Mouse (Mus musculus) cerebellum, adult 8-10 months (tissue): ENCODE data around the gene Ctrc.

Source experiments
- DNase-seq: peaks from one replicate; pipeline ENCODE4 v3.0.0; 2022

Ctrc gene

DNA sequence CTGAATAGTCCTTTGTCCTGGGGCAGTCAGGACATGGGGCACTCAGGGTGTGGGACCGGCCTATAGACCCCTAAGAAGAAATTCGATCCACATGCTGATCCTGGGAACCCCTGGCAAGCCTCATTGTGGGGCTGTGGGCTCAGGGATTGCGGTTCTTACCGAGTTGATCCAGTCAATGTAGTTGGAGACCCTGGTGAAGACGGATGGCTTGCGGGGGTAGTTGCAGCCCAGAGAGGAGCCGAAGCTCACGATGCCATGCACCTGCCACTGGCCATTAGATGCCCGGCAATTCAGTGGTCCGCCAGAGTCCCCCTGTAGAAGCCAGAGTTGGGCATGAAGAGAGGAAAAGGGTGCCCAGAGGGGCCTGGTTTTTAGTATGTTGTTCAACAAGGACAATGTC lies 28.5 kb downstream of the Ctrc start:
- no peak for DNase-seq

DNA sequence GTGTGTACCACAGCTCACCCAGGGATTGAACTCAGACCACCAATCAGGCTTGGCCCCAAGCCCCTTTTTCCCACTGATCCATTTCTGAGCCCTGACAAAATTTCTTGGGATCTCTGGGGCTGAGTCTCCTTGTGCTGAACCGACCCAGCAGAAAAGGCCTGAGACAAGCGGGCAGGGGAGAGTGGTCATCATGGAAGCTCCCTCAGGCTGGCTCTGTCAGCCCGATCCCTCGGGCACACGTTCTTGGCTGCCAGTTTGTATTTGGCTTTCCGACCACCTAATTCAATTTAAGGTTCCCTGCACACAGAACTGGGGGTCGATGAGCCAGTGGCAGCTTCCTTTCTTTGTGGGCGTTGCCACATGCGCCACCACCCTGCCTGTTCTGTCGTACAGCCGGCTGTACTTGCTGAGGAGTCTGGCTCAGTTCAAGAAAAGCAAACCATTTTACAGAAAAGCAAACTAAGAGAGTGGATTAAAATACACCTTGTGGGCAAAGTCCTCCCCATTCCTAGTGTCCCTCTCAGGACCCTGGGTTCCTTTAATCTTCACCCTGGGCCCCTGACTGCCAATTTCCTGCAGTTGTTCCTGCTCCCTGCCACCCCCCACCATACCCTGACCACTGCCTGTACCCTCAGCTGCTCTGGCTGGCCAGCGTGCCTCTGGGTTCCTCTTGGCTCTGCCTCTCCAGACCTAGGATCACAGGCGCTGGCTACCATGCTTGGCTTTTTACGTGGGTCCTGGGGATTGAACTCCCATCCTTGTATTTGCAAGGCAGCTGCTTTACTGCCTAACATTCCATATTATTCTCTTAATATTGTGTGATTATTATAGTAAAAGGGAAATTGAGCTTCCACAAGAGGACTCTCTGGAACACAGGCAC lies 29.1 kb downstream of the Ctrc start:
- DNase-seq = no peak

DNA sequence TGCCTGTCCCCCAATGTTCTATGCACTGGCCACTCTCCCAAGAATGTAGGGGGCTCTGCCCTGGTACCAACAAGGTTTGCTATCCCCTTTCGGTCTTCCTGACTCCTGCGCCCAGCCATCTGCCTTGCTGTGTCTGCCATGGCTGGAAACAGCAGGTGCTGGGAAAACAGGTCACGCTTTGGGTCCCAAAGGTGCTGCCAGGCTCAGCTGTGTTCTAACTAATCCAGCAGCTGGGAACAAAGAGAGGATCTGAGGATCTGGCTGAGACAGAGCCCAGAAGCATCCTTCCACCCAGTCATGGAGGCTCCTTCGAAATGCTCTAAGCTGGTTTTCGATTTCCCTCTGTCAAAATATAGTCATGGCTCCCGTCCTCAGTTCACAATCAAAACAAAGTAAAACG lies 29.9 kb downstream of the Ctrc start:
- DNase-seq = no peak

- no peak for DNase-seq
Observed at GRCm38 (mm10) chr4:141811375-141811774, 34.8 kb downstream of the Ctrc start.

DNA sequence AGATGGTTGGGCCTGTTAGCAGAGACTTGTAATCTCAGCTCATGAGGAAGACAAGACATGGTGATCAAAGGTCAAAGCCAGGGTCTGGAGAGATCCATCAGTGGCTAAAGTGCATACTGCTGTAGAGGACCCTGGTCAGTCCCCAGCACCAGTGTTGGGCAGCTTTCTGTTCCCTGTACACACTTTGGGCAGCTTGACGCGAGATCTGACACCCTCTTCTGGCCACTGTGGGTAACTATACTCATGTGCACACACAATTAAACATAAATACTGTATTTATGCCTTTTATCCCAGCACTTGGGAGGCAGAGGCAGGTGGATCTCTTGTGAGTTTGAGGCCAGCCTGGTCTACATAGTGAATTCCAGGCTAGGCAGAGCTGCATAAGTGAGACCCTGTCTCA lies 35.2 kb downstream of the Ctrc start:
- no peak for DNase-seq

DNA sequence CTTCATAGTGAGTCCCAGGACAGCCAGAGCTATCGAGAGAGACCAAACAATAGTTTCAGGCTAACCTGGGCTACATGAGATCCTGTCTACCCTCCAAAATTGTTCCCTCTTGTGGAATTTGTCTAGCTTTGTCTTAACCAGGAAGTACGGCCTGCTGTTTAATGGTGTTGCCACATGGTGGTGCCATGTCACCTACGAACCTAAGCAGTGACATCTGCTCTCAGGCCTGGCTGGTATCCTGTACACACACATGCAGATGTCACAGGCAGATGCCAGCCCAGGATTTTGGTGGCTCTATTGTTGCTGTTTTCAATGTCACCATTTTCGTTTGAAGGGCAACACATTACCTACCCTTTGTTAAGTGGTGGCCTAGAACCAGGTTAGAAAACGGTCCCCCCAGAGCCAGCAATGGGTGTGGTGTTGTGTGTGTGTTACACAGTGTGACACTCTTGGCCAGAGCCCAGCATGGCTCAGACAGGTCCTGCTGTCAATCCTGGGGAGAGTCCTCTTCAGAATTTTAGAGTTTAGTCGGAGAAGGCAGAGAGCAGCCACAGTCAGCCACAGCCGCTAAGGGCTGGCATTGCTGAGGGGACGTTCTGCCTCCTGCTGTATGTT lies 36.2 kb downstream of the Ctrc start:
- DNase-seq = no peak

GRCm38 (mm10) chr4:141805886-141806285 lies 40.3 kb downstream of the Ctrc start:
- no peak for DNase-seq

DNA sequence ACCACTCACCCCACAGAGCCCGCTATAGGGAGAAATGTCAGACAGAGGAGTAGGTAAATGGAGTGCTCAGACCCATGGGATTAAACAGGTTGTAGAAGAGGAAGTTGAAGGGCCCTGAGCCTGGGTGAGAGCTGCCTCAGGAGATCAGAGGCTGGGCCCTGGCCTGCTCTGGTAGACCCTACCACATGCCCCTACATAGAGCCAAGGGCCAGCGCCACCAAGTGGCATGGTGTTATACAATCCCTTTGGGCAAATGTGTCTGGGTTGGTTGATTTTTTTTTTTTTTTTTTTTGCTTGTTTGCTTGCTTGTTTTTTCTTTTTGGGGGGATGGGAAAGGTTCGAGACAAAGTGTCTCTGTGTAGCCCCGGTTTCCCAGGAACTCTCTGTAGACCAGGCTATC lies 42.1 kb downstream of the Ctrc start:
- no peak for DNase-seq

DNA sequence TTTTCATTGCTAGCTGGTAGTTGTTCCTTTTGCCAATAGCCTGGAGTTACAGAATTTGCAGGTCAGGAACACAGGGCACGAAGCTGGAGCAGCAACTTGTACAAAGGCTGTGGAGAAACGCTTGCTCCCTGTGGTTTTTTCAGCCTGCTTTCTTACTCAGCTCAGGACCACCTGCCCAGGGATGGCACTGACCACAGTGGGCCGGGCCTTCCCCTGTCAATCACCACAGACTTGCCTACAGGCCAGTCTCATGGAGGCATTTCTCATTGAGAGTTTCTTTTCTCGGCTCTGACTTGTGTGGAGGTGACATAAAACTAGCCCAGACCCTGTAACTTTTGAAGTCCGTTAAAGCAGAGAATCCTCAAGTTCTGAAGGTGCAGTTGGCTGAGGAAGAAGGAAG lies 48.6 kb downstream of the Ctrc start:
- DNase-seq = no peak

DNA sequence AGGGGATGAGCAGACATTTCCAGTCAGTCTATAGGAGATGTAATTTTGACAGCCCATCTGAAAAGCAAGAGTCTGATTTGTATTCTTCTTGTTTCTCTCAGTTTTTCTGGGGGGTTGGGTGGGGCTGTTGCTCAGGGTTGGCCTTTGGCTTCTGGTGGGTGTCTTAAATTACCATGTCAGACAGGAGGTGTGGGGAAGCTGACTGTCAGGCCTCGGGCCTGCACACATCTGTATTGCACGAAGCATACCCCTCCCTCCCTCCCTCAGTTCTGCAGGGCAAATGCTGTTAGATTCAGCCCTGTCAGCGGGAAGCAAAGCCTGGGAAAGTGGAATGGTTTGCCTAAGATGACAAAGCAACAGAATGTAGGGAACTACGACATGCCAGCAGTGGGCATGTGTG lies 49.2 kb downstream of the Ctrc start:
- no peak for DNase-seq

- DNase-seq = no peak
Observed at GRCm38 (mm10) chr4:141796356-141796755, 49.8 kb downstream of the Ctrc start.

GRCm38 (mm10) chr4:141794152-141794535 lies 52.0 kb downstream of the Ctrc start:
- no peak for DNase-seq

DNA sequence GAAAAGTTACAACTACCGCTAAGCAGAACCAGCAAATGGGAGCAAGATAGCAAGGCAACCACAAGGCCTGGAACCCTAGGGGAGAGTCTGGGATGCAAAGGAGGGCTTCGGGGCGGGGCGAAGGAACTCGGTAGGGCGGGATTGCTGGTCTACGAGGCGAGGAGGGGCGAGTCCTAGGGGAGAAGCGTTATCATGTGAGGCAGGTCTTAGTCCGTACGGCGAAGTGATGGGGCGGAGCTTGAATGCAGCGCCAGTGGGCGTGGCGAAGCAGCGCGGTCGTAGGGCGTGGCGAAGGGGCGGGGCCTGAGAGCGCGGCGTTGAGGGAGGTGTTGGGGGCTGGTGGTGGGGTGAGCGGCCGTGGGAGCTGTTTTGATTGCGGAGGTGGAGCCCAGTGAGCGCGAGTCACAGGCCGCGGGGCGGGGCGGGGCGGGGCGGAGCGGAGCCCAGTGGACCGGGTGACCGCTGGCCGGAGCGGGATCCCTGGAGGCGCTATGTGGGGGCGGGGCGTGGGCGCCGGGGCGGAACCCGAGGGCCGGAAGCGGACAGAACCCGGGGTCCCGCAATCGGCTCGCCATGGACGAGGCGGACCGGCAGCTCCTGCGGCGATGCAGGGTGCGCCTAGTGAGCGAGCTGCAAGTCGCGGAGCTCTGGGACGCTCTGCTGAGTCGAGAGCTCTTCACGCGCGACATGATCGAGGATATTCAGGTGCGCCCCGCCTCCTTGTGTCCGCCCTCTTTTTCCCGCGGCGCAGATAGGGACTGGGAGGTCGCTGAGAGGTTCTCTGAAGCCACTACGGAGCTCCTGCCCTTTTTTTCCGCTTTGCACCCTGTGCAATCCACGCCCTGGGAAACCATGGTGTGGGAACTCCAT lies 52.6 kb downstream of the Ctrc start, which contains the start of gene Casp9:
Gene Casp9 (plus strand): TSS at position 331 of the 870 bp plus-strand sequence.
- DNase-seq = peak; percentile 97

- DNase-seq = no peak
Observed at GRCm38 (mm10) chr4:141792554-141793281, 53.4 kb downstream of the Ctrc start.

- peak; percentile 53 for DNase-seq
Observed at GRCm38 (mm10) chr4:141791951-141792350, 54.2 kb downstream of the Ctrc start.

GRCm38 (mm10) chr4:141791486-141791885 lies 54.7 kb downstream of the Ctrc start:
- no peak for DNase-seq

DNA sequence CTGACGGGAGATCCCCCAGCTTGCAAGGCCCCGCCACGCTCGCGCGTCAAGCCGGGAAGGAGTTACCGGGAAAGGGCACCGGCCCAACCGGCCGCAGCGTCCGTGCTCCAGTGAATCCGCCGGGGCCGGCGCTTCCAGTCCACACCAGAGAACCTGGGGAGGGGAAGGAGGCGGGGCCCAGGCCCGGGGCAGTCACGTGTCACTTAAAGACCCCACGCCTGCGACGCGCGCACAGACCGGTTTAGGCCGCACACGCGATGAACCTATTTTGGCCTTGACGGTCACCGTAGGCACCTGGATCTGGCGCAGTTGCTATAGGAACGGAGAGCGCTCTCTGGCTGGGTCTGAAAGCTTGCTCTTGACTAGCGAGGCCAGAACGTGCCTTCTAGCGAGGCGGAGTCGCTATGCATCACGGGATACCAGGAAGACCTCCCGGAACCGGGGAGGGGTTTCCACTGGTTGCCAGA lies 55.6 kb downstream of the Ctrc start, which contains the start of gene Dnajc16:
Gene Dnajc16 (minus strand): TSS at position 408 of the 467 bp plus-strand sequence.
- peak; percentile 96 for DNase-seq

DNA sequence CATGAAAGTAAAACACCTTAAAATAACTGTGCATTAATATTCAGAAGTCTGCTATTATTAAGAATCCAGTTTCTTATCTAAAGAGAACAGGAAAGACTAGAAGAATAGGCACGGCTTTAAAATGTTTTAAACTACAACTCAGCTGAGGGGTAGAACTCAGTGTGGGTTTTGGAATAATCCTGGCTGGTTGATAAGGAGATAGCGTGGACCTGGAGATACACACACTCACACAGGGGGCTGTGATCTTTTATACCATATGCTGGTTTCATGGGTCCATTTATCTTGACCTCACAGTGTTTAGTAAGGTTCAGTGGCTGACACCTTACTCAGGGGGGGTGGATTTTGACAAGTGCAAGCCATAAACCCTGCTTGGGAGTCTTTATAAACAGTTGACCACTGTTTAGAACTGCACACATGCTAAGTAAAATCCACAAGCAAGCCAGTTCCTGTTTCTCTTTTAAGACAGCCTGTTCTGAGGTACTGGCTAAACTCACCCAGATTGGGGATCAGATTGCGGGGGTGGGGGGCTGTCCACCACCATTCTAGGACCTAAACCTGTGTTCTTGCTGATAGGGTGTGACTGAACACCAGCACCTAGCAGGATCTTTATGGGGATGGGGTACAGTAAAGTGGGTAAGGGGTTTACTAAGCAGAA lies 56.5 kb downstream of the Ctrc start:
- DNase-seq = no peak

DNA sequence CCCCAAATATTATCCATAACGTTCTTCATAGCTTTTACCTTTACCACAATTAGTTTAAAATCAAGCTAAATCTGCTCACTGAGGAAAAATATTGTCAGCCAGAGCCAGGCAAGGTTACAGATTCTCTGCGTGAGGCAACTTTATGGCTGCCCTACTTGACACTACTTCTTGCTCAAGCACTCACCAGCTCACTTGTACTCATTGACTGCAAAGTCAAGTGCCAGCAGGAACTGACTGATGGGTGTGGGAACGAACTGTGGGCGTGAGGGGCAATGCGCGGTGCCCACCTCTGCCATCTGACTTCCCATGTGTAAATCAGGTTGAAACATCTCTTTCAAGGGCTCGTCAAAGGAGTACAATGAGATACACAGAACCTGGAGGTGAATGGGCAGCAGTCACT lies 58.7 kb downstream of the Ctrc start:
- no peak for DNase-seq

- no peak for DNase-seq
Observed at GRCm38 (mm10) chr4:141787046-141787445, 59.1 kb downstream of the Ctrc start.

GRCm38 (mm10) chr4:141786141-141786540 lies 60.0 kb downstream of the Ctrc start:
- DNase-seq = no peak

- DNase-seq = no peak
Observed at GRCm38 (mm10) chr4:141784835-141785234, 61.3 kb downstream of the Ctrc start.
